20 mouse cellular contexts compared by ENCODE assay signal in the genomic region with DNA sequence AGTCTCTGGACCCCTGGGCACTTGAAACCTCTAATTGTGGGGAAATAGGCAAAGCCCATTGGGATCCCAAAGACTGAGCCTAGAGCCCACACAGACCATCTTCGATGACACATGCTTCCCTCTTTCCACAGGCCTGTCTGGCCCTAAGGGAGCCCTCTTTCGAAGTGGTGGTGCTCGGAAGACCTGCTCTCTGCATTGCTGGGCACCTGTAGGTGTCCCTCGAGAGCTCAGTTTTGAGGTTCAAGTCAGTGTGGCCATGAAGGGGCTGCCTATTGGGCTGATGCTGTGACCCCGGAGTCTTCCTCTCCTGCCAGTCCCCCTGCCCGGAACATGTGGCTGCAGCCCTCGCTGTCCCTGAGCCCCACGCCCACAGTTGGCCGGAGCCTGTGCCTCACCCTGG. TPM values are rescaled to one million over a fixed set of nuclear protein-coding genes. Genes with fewer than 3 reads are reported as not detected.
DNase-seq lines count a peak whose midpoint lies in the region; ATAC-seq and TF ChIP-seq lines count a peak whose summit lies in the region.
"Had no signal": no experiment of that assay in that cellular context is flagged by ENCODE, and none has a peak within 500 bp of the region (broad histone marks: within the 10 kb centered on the region; RNA-seq: fewer than 3 reads in every experiment).

No protein-coding gene starts in this region.

- 0 out of 2 replicates have a peak, but pooled peaks cover 5% of the 10 kb centered on the region for H3K36me3 ChIP-seq in embryonic facial prominence, embryonic 14.5 days (ENCODE audit: control insufficient read depth, insufficient read depth, low read length)
- no peaks in the 10 kb centered on the region for H3K36me3 ChIP-seq in hindbrain, embryonic 15.5 days
- H3K36me3 ChIP-seq in midbrain, postnatal 0 days (ENCODE audit: insufficient read depth, low read length): 0 out of 2 replicates have a peak, but pooled peaks cover 2% of the 10 kb centered on the region

- no peaks in the 10 kb centered on the region for H3K9me3 ChIP-seq in embryonic facial prominence, embryonic 14.5 days (ENCODE audit: control insufficient read depth, low read length)
- no peaks in the 10 kb centered on the region for H3K9me3 ChIP-seq in hindbrain, embryonic 15.5 days
- H3K9me3 ChIP-seq in midbrain, postnatal 0 days (ENCODE audit: low read length): no peaks in the 10 kb centered on the region

- WGBS in embryonic facial prominence, embryonic 14.5 days: 69% methylated on average over 8 of the region's 9 CpGs
- WGBS in hindbrain, embryonic 15.5 days: 69% methylated on average over 9 of the region's 9 CpGs
- 56% methylated on average over 9 of the region's 9 CpGs for WGBS in midbrain, postnatal 0 days

- TF ChIP-seq CTCF in midbrain, postnatal 0 days (IDR thresholded peaks at IDR 0.05): peak; percentile 8; the same call in 1 of the 2 replicates

- H3K27ac ChIP-seq in embryonic facial prominence, embryonic 14.5 days (replicated peaks; ENCODE audit: low read depth, low read length): no peak overlapping the region
- H3K27ac ChIP-seq in hindbrain, embryonic 15.5 days (replicated peaks): no peak overlapping the region
- 0 out of 2 replicates have a peak overlapping the region, but pooled peaks have one; percentile 77 for H3K27ac ChIP-seq in midbrain, postnatal 0 days (ENCODE audit: low read depth, low read length)

- H3K4me1 ChIP-seq in embryonic facial prominence, embryonic 14.5 days (ENCODE audit: control insufficient read depth, insufficient read depth, low read length): 0 out of 2 replicates have a peak, but pooled peaks cover 5% of the 10 kb centered on the region
- peaks cover 34% of the 10 kb centered on the region for H3K4me1 ChIP-seq in hindbrain, embryonic 15.5 days (replicated peaks)
- H3K4me1 ChIP-seq in midbrain, postnatal 0 days (ENCODE audit: insufficient read depth, low read length): no peaks in the 10 kb centered on the region

- DNase-seq in frontal cortex, postnatal 10 days (ENCODE audit: low spot score in 2 of 2): no peak
- no peak for DNase-seq in embryonic facial prominence, embryonic 14.5 days (ENCODE audit: low spot score)
- DNase-seq in midbrain, postnatal 0 days (ENCODE audit: low spot score): no peak
- DNase-seq in frontal cortex, postnatal 14 days (ENCODE audit: low spot score in 2 of 2): no peak
- DNase-seq in lung, postnatal 4 days: no peak
- DNase-seq in right cerebral cortex, postnatal 10 days (ENCODE audit: low spot score in 2 of 2): no peak
- DNase-seq: heart, adult 18-20 months; kidney, adult 9 months; layer of hippocampus, postnatal 36 days; lung, postnatal 14 days; right cerebral cortex, postnatal 14 days had no signal

- peak; percentile 36; the same call in 1 of the 2 replicates for ATAC-seq in frontal cortex, adult (ENCODE audit: low TSS enrichment)
- no peak for ATAC-seq in embryonic facial prominence, embryonic 14.5 days (ENCODE audit: low read depth)
- ATAC-seq in hindbrain, embryonic 15.5 days (ENCODE audit: low FRiP score, low read depth): no peak
- ATAC-seq in midbrain, postnatal 0 days (ENCODE audit: low FRiP score): no peak

- no peak overlapping the region for H3K4me3 ChIP-seq in embryonic facial prominence, embryonic 14.5 days (ENCODE audit: low read depth, low read length)
- peak overlapping the region; percentile 55 for H3K4me3 ChIP-seq in hindbrain, embryonic 15.5 days
- H3K4me3 ChIP-seq in midbrain, postnatal 0 days (ENCODE audit: low read depth, low read length): peak overlapping the region; percentile 50
- H3K4me3 ChIP-seq: myocyte had no signal

- no peak overlapping the region for H3K9ac ChIP-seq in embryonic facial prominence, embryonic 14.5 days (ENCODE audit: low read depth, low read length)
- H3K9ac ChIP-seq in hindbrain, embryonic 15.5 days: peak overlapping the region; percentile 72
- H3K9ac ChIP-seq in midbrain, postnatal 0 days (replicated peaks; ENCODE audit: low read length, poor library complexity, severe bottlenecking): peak overlapping the region; percentile 30; the same call in 1 of the 2 replicates

- no peaks in the 10 kb centered on the region for H3K27me3 ChIP-seq in embryonic facial prominence, embryonic 14.5 days (replicated peaks; ENCODE audit: control insufficient read depth, insufficient read depth, low read length)
- H3K27me3 ChIP-seq in hindbrain, embryonic 15.5 days: no peaks in the 10 kb centered on the region
- no peaks in the 10 kb centered on the region for H3K27me3 ChIP-seq in midbrain, postnatal 0 days (ENCODE audit: insufficient read depth, low read length)

- peak overlapping the region; percentile 56; the same call in 1 of the 2 replicates for H3K4me2 ChIP-seq in embryonic facial prominence, embryonic 14.5 days (ENCODE audit: low read depth, low read length)
- H3K4me2 ChIP-seq in hindbrain, embryonic 15.5 days: peak overlapping the region; percentile 60
- H3K4me2 ChIP-seq in midbrain, postnatal 0 days (ENCODE audit: low read depth, low read length, poor library complexity, severe bottlenecking): peak overlapping the region; percentile 60
- H3K4me2 ChIP-seq: liver, embryonic 11.5 days had no signal

RNA-seq across cellular contexts. Expression of gene Nlgn3, which starts 2.7 kb away (rescaled TPM):
- polyA plus RNA-seq in embryonic facial prominence, embryonic 14.5 days (2014; fragmentation: Nextera tagmentation; extraction: Ambion mirVana): 13.9 and 18.8 TPM in 2 replicates
- 73.2 and 87.8 TPM in 2 replicates for polyA plus RNA-seq in hindbrain, embryonic 15.5 days (2015; fragmentation: Nextera tagmentation; extraction: Ambion mirVana)
- 188 and 189 TPM in 2 replicates for total RNA-seq in midbrain, postnatal 0 days (2014; rRNA removed)
- polyA plus RNA-seq in midbrain, postnatal 0 days (2015; fragmentation: Nextera tagmentation; extraction: Ambion mirVana): 82.3 and 84.6 TPM in 2 replicates
- polyA plus RNA-seq: C2C12, myocyte had no signal

RNA-seq across cellular contexts. Expression of gene Med12, which starts 27.8 kb away (rescaled TPM):
- 38.0 and 42.5 TPM in 2 replicates for polyA plus RNA-seq in embryonic facial prominence, embryonic 14.5 days (2014; fragmentation: Nextera tagmentation; extraction: Ambion mirVana)
- 26.4 and 26.9 TPM in 2 replicates for polyA plus RNA-seq in hindbrain, embryonic 15.5 days (2015; fragmentation: Nextera tagmentation; extraction: Ambion mirVana)
- total RNA-seq in midbrain, postnatal 0 days (2014; rRNA removed): 37.2 and 39.5 TPM in 2 replicates
- 16.1 and 18.2 TPM in 2 replicates for polyA plus RNA-seq in midbrain, postnatal 0 days (2015; fragmentation: Nextera tagmentation; extraction: Ambion mirVana)

RNA-seq across cellular contexts. Expression of gene Gm20489, which starts 32.8 kb away (rescaled TPM):
- not detected in 2 replicates for polyA plus RNA-seq in embryonic facial prominence, embryonic 14.5 days (2014; fragmentation: Nextera tagmentation; extraction: Ambion mirVana)
- not detected in 2 replicates for polyA plus RNA-seq in hindbrain, embryonic 15.5 days (2015; fragmentation: Nextera tagmentation; extraction: Ambion mirVana)
- not detected in 2 replicates for total RNA-seq in midbrain, postnatal 0 days (2014; rRNA removed)
- not detected in 2 replicates for polyA plus RNA-seq in midbrain, postnatal 0 days (2015; fragmentation: Nextera tagmentation; extraction: Ambion mirVana)
- total RNA-seq: heart, adult 18-20 months; heart, postnatal 25 days; layer of hippocampus, postnatal 36 days; MEL had no signal
- polyA plus RNA-seq: C2C12; liver, embryonic 11.5 days; myocyte; stomach, embryonic 14.5 days; urinary bladder, adult 2 months had no signal

RNA-seq across cellular contexts. Expression of gene Il2rg, which starts 33.6 kb away (rescaled TPM):
- polyA plus RNA-seq in embryonic facial prominence, embryonic 14.5 days (2014; fragmentation: Nextera tagmentation; extraction: Ambion mirVana): 12.6 and 14.5 TPM in 2 replicates
- 6.4 TPM in 2 replicates for polyA plus RNA-seq in hindbrain, embryonic 15.5 days (2015; fragmentation: Nextera tagmentation; extraction: Ambion mirVana)
- total RNA-seq in midbrain, postnatal 0 days (2014; rRNA removed): 2.0 and 4.1 TPM in 2 replicates
- 4.7 and 5.9 TPM in 2 replicates for polyA plus RNA-seq in midbrain, postnatal 0 days (2015; fragmentation: Nextera tagmentation; extraction: Ambion mirVana)

RNA-seq across cellular contexts. Expression of gene Gm614, which starts 37.9 kb away (rescaled TPM):
- not detected in 2 replicates for polyA plus RNA-seq in embryonic facial prominence, embryonic 14.5 days (2014; fragmentation: Nextera tagmentation; extraction: Ambion mirVana)
- polyA plus RNA-seq in hindbrain, embryonic 15.5 days (2015; fragmentation: Nextera tagmentation; extraction: Ambion mirVana): 0.21 TPM in 1 of 2 replicates, not detected in the other
- total RNA-seq in midbrain, postnatal 0 days (2014; rRNA removed): not detected in 2 replicates
- polyA plus RNA-seq in midbrain, postnatal 0 days (2015; fragmentation: Nextera tagmentation; extraction: Ambion mirVana): not detected in 2 replicates
- total RNA-seq: heart, adult 18-20 months; heart, postnatal 25 days; layer of hippocampus, postnatal 36 days; MEL had no signal
- polyA plus RNA-seq: C2C12; liver, embryonic 11.5 days; myocyte; stomach, embryonic 14.5 days had no signal
